Mouse (Mus musculus): ENCODE results near the gene Trap1a.

DNA sequence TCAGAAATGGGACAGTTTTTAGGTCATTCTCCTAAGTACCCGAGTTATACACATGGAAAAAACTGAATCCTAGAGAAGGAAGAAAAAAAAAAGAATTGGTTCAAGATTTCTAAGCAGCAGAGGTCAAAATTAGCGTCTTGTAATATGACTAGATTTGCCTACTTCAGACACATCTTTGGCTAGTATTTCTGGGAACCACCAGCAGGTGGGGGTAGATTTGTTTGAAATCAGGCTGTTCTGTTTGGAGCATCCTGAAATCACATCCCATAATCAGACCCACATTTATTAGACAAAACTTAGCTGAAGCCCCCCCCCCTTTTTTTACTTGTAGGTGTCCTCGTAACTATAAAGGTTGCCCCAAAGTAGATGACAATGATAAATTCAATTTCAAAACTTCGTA lies 35.6 kb downstream of the Trap1a start:
- TF ChIP-seq HCFC1 (IDR thresholded peaks at IDR 0.05; ENCODE audit: borderline replicate concordance, insufficient read depth, low read length) (no peak), ZC3H11A (IDR thresholded peaks at IDR 0.05; ENCODE audit: borderline replicate concordance, low read depth, low read length) (no peak), CHD2 (IDR thresholded peaks at IDR 0.05; ENCODE audit: low read depth, low read length) (no peak)
